Mouse (Mus musculus): ENCODE measurements at regions not wholly inside any gene's neighbourhood (a gene's known extent, or its start where the extent isn't known, plus 50 kb on each side); places are given as distances from the start of the nearest gene placed in this dataset.

- in situ Hi-C loops (cut with MboI) = no loop called here
Measured at GRCm38 (mm10) chr1:35924796-35925195, 143.4 kb upstream of the Hs6st1 start.

DNA sequence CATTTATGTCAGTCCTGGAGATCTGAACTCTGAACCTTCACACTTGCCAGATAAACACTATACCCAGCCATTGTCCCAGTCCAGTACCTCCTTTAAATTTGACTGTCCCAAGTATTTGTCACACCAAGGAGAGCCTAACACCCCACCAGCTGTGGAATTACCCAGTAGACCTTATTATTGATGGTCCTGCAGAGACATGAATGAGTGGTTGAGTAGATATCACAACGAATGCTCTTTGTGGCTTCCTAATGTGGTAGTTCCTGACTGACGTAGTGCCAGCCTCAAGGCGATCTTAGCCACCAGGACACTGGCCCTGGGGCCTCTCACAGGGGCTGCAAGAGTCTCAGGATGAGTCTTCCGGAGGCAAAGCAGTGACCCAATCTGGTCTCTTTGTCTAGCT lies 142.9 kb upstream of the Hs6st1 start:
- in situ Hi-C loops (cut with MboI) = no loop called here

DNA sequence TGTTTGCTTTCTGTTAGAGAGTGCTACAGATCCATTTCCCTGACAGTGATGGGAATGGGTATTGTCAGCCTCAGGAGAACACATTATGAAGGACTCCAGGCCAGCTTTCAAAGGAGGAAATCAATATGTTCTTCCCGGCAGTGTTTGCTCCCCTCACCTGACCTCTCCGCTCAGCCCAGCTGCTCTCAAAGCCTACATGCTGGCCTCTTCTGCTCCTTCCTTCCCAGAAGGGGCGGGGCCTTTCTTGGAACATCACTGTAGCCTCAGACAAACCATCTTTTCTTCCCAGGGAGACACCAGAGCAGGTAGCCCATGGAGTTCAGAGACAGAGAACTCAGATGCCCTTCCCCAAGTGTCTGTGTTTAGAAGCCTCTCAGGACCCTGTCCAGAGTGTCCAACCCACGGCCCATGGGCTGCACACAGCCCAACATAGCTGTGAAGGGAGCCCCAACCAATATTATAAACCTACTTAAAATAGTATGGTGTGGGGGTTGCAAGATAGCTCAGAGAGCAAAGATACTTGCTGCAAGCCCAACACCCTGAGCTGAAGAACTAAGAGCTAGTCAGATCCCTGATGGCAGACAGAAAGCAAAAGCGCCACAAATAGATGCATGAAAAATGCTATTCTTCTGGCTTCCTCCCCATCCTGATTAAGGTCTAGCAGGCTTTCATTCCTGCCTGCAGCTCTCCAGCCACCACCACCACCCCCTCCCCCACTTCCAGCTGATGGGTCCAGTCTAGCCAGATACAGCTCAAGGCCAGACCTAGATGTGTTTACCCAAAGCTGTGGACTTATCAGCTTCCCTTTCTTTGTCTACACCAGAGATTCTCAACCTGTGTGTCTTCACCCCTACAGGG lies 141.8 kb upstream of the Hs6st1 start:
- in situ Hi-C loops (cut with MboI) = no loop called here

DNA sequence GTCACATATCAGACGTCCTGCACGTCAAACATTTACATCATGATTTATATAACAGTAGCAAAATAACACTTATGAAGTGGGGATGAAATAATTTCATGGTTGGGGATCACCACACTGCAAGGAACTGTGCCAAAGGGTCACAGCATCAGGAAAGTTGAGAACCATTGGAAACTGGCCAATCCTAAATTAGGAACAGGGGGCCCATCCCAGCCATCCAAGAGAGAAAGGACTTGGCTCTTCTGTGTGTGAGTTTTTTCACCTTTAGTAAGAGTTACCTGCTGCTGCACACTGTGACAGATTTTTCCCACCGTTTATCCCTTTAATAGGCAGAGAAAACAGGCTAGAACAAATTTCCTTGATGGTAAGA lies 141.2 kb upstream of the Hs6st1 start:
- in situ Hi-C loops (cut with MboI) = no loop called here

DNA sequence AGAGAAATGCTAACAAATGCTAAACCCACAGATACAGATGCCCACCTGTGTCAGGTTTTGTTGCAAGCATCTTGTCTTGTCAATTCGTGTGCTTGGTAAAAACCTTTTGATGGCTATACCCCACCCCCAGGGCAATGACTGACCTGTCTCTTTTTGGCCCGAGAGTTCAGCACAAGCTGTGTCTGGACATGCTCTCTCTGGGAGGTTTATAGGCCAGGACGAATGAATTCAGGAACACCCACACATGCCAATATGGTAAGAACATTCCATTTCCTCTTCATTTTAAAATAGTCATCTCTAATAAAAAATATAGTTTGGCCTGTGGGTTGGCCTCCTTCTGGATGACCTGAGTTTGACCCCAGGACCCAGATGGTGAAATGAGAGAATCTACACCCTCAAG lies 137.8 kb upstream of the Hs6st1 start:
- in situ Hi-C loops (cut with MboI) = no loop called here

- in situ Hi-C loops (cut with MboI) = no loop called here
Measured at GRCm38 (mm10) chr1:35931056-35931455, 137.1 kb upstream of the Hs6st1 start.

GRCm38 (mm10) chr1:35933511-35933910 lies 134.7 kb upstream of the Hs6st1 start:
- in situ Hi-C loops (cut with MboI) = no loop called here

- in situ Hi-C loops (cut with MboI) = no loop called here
Measured at GRCm38 (mm10) chr1:35935099-35935651, 133.0 kb upstream of the Hs6st1 start.

- in situ Hi-C loops (cut with MboI) = no loop called here
Measured at GRCm38 (mm10) chr1:35936362-35937093, 131.7 kb upstream of the Hs6st1 start.

- in situ Hi-C loops (cut with MboI) = no loop called here
Measured at GRCm38 (mm10) chr1:35940236-35940635, 128.0 kb upstream of the Hs6st1 start.

DNA sequence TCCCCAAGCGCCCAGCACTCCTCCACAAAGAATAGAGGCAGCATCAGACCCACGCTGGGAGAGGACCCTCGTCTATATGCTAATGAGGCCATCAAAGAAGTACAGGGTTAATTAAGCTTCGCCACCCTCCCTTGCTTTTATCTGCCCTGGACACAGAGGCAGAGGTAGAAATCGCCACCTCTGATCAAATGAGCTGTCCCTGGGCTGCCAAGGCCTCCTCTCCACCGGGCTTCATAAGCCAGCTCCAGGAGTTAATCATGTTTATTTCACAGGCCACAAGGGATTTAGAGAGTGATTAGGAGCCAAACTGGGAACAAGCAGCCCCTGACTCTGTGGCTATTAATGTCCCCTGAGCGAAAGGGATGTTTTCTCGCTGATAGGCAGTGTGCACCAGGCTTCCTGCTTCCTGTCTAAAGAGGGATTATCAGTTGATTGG lies 126.5 kb upstream of the Hs6st1 start:
- in situ Hi-C loops (cut with MboI) = no loop called here

- in situ Hi-C loops (cut with MboI) = no loop called here
Measured at GRCm38 (mm10) chr1:35942222-35942621, 126.0 kb upstream of the Hs6st1 start.

DNA sequence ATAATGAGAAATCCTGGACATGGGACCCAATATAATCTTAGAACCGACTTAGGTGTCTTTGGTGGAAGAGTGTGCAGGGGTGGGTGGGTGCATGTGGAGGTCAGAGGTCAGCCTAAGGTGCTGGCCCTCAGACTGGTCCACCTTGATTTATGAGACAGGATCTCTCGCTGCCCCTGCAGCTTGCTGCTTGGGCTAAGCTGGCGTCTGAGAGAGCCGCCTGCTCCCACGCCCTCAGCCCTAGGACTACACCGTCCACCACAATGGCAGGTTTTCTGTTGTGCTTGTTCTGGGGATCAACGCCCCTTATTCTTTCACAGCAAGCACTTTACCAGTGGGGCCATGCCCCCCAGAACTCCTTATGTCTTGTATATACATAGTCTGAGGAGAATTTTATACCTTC lies 124.4 kb upstream of the Hs6st1 start:
- in situ Hi-C loops (cut with MboI) = no loop called here

DNA sequence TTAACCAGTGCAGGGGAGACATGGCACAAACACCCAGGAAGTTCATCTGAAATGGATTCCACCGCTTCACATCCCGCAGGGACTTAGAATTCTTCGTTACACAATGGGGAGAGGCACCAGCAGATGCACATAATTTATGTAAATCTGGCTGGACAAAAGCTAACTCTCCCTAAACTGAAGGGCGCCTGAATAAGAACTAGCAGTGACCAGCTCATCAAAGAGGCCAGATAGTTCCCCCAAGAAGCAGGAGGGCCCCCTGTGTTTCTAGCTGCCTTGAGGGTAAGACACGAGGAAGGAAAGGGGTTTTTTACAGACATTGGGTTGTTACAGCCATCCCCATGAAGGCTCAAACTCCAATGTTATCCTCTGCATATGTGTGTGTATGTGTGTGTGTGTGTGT lies 123.8 kb upstream of the Hs6st1 start:
- in situ Hi-C loops (cut with MboI) = no loop called here

- in situ Hi-C loops (cut with MboI) = no loop called here
Measured at GRCm38 (mm10) chr1:35944849-35945248, 123.4 kb upstream of the Hs6st1 start.

- in situ Hi-C loops (cut with MboI) = no loop called here
Measured at GRCm38 (mm10) chr1:35945596-35945995, 122.6 kb upstream of the Hs6st1 start.

- in situ Hi-C loops (cut with MboI) = no loop called here
Measured at GRCm38 (mm10) chr1:35948104-35948503, 120.1 kb upstream of the Hs6st1 start.

- in situ Hi-C loops (cut with MboI) = no loop called here
Measured at GRCm38 (mm10) chr1:35951082-35951481, 117.1 kb upstream of the Hs6st1 start.

- in situ Hi-C loops (cut with MboI) = no loop called here
Measured at GRCm38 (mm10) chr1:35953721-35954120, 114.5 kb upstream of the Hs6st1 start.

DNA sequence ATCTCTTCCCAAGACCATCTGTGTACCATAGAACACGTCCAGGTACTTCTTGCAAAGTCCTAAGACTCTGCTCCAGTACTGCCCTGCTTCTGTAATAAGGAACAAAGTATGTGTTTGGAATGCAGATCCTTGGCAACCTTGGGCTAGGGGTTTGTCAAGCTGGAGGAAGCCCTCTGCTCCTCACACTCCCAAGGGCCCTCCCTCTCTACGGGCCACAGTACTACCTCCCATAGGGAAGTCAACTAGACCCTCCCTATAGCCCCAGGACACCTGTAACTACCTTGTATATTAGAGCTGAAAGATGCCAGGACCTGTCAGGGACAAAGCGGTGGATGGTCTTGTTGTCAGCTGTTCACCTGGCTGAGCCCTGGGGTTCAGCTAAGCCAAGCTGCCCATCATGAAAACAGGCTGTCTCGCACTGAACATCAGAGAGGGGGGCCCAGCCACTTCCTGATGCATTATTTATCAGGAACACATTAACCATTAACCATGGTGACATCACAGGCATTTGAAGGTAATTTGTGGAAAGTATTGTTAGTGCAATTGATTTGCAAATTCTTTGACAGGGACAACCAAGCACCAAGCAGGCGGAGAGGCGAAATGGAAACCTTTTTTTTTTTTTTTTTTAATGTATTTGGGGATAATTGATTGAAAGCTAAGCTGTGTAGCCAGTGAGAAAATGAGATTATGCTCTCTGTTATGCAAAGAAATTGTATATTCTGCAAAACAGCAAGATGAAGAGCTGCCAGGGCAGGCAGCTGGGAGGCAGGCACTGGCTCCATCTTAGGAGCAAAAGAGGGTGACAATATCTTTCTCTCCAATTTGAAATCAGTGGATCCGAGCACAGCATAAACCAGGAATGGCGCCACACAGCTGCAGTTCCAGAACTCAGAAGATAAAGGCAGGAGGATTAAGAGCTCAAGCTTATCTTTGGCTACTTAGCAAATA lies 110.5 kb upstream of the Hs6st1 start:
- in situ Hi-C loops (cut with MboI) = no loop called here

DNA sequence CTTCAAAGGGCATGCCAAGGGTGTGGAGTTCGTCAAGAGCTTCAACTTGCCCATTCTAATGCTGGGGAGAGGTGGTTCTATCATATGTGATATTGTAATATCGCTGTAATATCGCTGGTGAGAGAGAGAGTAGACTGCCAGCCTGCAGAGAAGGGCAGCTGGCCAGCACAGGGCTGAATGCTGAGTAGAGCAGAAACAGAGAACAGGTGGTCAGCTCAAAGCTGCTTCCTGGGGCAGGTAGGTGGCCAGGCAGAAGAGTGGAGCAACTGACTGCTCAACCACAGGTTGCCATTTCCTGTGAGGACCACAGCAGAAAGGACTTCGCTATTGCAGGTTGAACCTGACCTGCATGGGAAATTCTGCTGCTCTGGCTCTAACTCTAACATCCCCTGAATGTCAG lies 108.5 kb upstream of the Hs6st1 start:
- in situ Hi-C loops (cut with MboI) = no loop called here

DNA sequence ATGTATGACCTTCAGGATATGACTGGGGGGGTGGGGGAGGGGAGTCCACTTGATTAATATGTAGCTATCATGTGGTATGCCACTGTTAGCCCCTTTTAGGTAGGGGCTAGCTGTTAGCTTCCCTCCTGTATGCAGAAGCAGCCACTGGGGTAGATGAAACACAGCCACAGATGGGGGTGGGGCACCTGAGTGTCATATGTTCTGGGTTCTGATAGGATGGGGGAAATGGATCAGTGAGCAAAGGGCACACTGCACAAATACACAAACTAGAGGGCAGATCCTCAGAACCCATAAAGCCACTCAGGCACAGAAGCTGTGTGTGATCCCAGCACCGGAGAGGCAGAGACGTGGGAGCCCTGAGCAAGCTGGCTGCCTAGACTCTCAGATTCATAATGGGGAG lies 107.4 kb upstream of the Hs6st1 start:
- in situ Hi-C loops (cut with MboI) = no loop called here
